Mouse (Mus musculus) spleen, adult 12 weeks (tissue): ENCODE measurements around the gene Dlx2.

Experiments
- DNase-seq: peaks from one replicate; pipeline ENCODE4 v3.0.0; 2022; ENCODE audit warnings: low spot score

Gene Dlx2

DNA sequence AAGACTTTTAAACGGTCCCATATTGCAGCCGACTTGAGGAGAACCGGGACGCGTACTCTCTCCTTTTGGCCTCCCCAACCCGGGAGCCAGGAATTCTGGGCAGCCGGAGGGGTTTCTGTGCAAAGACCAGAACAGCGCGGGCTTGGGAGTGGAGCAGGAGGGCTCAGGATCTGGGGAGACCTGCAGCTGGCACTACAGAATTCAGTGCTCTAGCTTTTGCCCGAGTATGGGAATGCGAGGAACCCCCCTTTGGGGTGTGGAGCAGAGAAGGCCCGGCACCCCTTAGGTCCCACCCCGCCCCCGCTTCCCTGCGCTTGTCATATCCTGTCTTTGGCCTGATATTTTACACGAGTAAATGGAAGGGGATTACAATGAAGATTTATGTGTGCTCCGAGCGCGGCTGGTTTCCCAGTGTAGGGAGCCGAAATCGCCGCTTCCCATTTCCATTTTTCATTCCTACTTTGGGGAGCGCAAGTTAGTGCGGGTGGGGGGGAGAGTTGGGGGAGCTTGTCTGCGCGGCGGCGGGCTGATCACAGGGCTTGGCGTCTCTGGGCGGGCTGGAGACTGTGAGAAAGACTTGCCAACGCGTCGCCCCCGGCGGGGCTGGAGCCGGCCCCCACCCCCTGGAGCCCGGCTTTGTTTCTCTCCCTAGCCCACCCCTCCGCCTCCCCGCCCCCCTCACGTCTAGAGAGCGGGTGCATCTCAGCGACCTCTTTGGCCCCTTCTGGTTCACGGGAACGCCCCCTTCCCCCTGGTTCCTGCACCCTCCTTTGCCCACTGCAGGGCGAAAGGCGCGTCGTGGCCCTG, 5.7 kb downstream of the Dlx2 start:
- DNase-seq = no peak

- DNase-seq = no peak
These were observed 12.1 kb downstream of the Dlx2 start for GRCm38 (mm10) chr2:71534242-71535052.

GRCm38 (mm10) chr2:71533094-71533493, 13.5 kb downstream of the Dlx2 start:
- DNase-seq = no peak

DNA sequence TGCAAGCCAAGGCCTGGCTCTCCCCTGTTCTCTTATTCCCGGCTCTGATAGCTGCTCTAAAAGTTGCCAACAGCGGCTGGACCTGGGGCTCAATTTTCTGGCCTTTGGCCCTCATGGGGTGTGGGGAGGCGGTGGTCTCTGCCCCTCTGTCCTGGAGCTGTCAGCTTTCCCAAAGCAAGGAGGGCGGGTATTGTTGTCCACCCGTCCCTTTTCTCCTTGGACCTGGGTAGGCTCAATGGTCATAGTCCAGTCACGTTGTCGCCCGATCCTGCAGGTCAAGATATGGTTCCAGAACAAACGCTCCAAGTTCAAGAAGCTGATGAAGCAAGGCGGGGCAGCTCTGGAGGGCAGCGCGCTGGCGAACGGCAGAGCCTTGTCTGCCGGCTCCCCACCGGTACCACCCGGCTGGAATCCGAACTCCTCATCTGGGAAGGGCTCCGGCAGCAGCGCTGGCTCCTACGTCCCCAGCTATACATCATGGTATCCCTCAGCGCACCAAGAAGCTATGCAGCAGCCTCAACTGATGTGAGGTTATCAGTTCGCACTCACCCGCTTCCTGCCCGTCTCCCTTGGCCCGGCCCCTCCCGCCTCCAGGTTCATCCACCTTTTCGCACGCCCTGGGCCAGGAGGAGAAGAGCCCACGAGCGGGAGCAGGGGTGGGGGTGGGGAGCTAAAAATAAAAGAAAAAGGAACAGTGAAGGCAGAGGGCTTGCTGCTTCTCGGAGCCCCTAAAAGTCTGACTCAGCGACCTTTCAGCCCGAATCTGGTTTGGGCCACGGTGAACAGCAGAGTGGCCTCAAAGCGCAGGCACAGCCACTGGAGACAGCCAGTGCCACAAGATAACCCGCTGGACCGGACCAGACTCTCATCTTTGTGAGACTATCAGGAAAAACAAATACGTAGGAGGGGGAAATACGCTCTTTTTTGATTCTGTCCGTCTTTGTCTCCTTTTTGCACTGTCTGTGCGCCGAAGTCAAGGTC, 14.3 kb downstream of the Dlx2 start:
- DNase-seq = no peak

GRCm38 (mm10) chr2:71531124-71531590, 15.4 kb downstream of the Dlx2 start:
- DNase-seq = no peak

DNA sequence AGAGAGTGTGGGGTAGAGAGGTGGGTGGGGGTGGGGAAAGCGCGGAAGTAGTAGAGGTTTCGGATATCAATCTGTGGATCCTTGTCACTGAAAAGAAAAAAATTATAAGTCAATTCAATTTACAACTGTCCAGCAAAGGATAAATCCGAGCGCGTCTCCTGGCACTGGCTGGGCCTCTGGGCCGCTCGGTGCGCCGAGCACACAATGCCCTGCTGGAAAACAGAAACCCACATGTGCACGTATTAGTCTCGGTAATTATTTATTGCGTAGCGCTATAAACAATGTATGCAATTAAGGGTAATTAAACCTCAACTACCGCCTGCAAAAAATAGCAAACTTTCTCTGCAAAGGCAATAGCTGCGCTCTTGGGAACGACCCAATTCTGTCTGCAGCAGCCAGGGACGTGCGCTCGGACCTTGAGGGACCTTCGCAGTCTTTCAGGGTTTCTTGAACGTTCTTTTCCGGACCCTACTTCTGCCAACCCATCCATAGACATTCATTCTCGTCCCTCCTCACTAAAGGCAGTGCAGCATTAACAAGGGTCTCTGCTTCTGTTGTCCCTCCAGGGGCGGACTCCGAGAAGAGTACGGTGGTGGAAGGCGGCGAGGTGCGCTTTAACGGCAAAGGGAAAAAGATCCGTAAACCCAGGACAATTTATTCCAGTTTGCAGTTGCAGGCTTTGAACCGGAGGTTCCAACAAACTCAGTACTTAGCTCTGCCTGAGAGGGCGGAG, 16.0 kb downstream of the Dlx2 start:
- DNase-seq = no peak

DNA sequence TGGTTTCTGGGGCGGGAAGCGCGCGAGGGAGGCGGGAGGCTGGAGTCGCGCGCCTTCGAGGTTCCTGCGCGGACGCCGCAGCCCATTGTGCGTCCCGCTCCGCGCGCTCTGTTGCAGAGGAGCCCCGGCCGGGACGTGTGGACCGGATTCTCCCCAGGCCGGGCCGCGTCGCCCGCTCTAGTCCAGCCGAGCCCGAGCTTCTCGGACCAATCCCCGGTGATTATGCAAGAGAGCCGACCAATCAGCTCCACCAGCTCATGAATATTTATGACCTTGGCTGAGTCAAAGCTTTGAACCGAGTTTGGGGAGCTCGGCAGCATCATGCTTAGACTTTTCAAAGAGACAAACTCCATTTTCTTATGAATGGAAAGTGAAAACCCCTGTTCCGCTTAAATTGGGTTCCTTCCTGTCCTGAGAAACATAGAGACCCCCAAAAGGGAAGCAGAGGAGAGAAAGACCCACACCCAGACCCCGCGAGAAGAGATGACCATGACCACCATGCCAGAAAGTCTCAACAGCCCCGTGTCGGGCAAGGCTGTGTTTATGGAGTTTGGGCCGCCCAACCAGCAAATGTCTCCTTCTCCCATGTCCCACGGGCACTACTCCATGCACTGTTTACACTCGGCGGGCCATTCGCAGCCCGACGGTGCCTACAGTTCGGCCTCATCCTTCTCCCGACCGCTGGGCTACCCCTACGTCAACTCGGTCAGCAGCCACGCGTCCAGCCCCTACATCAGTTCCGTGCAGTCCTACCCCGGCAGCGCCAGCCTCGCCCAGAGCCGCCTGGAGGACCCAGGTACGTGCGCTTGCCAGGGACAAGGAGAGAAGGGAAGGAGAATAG, 16.8 kb downstream of the Dlx2 start:
- no peak for DNase-seq

DNA sequence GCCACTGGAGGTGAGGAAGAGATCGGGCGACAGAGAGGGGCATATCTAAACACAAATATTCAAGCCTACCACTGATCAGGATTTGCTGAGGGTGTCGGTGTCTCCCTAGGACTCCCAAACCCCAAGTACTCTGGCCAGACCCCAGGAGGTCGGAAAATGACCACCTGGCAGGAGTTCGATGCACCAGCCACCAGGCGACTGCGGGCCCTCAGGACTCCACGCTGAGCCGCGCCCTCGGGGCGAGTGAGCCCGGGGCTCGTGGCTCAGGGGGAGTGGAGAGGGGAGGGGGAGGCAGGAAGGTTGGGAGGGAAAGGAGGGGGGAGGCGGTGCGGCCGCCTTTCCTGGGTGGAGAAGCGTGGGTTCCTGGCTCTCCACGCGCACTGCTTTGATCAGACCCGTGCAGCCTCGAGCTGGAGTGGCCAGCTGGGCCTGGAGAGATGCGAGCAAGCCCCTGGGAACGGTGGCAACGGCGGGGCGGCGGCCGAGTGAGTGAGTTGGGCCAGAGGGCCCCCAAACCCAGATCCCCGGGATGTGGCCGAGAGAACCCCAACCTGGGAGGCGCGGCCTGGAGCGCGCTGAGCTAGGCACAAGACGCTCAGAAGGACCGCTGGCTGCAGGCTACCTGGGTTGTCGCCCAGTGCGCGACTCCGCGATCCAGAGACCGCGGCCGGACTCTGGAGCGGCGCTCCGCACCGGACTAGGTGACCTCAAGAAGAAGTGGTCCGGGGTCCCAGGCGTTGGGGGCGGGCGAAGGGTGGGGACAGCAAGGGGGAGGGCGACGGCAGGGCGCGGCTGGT, 17.6 kb downstream of the Dlx2 start:
- DNase-seq = no peak

GRCm38 (mm10) chr2:71528014-71528713, 18.4 kb downstream of the Dlx2 start, which contains the start of gene Dlx1:
Dlx1 (plus strand) TSS chr2:71528113.
- DNase-seq = no peak

DNA sequence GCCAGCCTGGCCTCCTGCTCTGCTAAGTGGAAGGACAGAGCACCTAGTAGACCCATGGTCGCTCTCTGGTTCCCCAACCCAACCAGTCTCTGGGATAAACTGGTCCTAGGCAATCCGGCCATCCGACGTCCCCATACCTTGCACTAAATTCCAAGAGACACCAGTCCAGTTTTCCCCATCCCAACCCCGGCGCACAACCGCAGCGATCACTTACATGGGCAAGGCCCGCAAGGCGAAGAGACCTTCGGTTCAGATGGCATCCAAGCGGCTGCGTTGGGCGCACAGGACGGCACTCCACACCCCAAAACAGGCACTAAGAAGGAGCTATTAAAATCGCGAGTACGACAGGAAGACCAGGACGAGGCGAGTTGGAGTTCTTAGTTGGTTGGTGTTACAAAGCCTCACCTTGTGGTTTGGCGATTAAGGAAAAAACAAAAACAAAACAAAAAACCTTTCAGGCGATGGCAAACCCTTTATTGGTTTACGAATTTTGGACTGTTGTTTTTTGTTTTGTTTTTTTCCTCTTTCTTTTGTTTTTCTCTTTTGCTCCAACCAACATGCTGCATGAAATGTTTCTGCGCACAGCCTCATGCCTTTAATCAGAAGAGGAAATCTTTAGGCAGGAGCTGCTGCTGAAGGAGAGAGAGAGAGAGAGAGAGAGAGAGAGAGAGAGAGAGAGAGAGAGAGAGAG, 19.1 kb downstream of the Dlx2 start:
- DNase-seq = no peak

GRCm38 (mm10) chr2:71526595-71527322, 19.8 kb downstream of the Dlx2 start:
- no peak for DNase-seq

DNA sequence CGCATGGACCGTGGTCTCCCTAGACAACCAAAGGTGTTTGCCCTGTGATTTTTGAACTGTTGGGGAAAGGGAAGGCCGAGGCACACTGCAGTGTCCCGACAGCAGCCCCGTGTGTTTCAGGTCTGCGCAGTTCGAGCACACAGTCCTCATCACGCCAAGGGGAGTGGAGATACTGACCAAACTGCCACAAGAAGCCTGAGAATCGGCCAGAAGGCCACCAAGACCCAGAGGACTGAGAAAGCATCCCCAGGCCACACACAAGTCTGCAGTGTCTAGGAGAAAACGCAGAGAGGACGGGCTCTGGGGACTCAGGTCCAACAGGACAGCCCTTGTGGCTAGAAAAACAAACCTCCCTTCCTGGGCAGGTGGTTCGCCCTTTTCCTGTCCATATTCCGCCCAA, 21.8 kb downstream of the Dlx2 start:
- no peak for DNase-seq

DNA sequence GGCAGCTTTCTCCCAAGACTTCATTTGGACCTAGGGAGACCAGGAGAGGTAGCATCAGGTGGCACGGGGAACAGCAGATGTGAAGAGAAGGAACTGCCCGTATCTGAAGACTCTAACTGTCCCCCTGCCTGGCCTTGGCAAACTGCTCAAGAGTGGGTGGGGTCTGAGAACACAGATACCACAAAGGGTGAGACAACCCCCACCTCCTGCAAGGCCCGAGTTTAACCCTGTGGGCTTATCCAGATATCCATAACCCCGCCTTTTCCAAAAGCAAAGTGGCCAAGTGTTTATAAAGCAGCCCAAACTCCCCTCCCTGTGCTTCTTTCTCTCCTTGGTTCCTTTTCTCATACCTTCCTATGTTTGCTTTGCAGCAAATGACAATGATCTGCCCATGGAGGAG, 23.1 kb downstream of the Dlx2 start:
- DNase-seq = no peak

GRCm38 (mm10) chr2:71522871-71523270, 23.7 kb downstream of the Dlx2 start:
- DNase-seq = no peak

DNA sequence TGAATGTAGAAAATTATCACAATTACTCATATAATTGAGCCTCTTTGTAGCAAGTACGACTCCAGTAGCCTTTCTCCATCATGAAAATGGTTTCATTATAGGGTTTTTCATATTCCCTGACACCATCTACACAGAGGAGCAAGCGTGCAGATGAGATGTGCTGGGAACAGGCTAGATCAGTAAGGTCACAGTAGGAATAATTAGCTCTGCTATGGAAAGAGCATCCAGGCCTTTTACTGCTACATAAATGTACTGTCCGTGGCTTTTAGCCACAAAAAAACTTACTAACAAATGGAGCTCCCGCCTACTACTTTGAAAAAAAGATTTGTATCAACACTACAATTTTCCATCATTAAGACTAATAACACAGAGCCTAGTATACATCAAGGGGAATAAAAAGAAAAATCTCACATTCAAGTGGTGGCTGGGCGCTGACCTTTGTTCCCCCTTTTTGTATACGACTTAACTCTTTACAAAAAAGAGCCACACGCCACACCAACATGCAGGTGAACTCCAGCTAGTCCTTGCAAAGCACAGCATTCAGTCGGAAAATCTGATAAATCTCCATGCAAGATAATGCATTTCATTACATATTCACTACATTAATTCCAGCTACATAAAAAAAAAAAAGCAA, 29.0 kb downstream of the Dlx2 start:
- no peak for DNase-seq

GRCm38 (mm10) chr2:71516995-71517394, 29.6 kb downstream of the Dlx2 start:
- DNase-seq = no peak

DNA sequence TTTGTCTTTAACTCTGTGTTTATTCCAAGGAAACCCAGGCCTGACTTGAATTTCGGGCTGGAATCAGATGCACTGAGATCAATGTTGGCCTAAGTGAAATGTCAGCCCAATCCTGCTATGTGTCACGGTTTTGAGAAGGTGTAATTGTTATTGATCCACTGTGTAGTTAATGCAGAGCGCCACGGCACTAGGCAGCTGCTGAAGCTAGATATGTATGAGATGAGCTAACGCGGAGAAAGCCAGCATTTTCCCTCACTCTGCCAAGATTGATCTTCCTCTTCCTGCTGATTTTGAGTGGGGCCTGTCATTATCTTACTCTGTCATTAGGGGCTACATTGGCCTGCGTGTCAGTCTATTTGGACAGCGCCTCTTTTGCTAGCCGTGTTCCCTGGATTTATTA, 34.2 kb downstream of the Dlx2 start:
- no peak for DNase-seq
